ENCODE assay signal across 22 mouse cellular contexts in genomic region chr13:102690184-102690583, GRCm38 (mm10). TPM values are rescaled to one million over a fixed set of nuclear protein-coding genes. Genes with fewer than 3 reads are reported as not detected.
DNase-seq lines count a peak whose midpoint lies in the region; TF ChIP-seq lines count a peak whose summit lies in the region.
"Had no signal": no experiment of that assay in that cellular context is flagged by ENCODE, and none has a peak within 500 bp of the region (broad histone marks: within the 10 kb centered on the region; RNA-seq: fewer than 3 reads in every experiment).

No protein-coding gene starts in this region.

- no peaks in the 10 kb centered on the region for H3K9me3 ChIP-seq in MEL (replicated peaks; ENCODE audit: insufficient read depth, low read length)
- H3K9me3 ChIP-seq: forebrain, embryonic 10.5 days; forebrain, embryonic 13.5 days; G1E; heart, embryonic 12.5 days; heart, embryonic 15.5 days; hindbrain, embryonic 10.5 days; hindbrain, embryonic 13.5 days; intestine, embryonic 15.5 days had no signal

- TF ChIP-seq CTCF in spleen, adult 2 months (IDR thresholded peaks at IDR 0.05; ENCODE audit: extremely low read depth, insufficient read depth, insufficient read length, insufficient replicate concordance), result no peak
- no peak for TF ChIP-seq CTCF in MEL (IDR thresholded peaks at IDR 0.05 in 2 of 3, conservative IDR thresholded peaks at IDR 0.05 in 1 of 3; ENCODE audit: control insufficient read depth in 1 of 3, insufficient read depth in 1 of 3, low read depth in 2 of 3, low read length in 3 of 3, poor library complexity in 1 of 3, severe bottlenecking in 1 of 3)

- TF ChIP-seq RAD21 in MEL (IDR thresholded peaks at IDR 0.05; ENCODE audit: low read depth, low read length), result no peak

- TF ChIP-seq EP300 in MEL (IDR thresholded peaks at IDR 0.05; ENCODE audit: low read depth in 1 of 2, low read length in 2 of 2), result no peak

- H3K27ac ChIP-seq in spleen, adult 2 months (ENCODE audit: insufficient read depth, low read length), result peak overlapping the region; percentile 72
- peak overlapping the region; percentile 60 for H3K27ac ChIP-seq in MEL (ENCODE audit: control insufficient read depth, low read depth, low read length)
- H3K27ac ChIP-seq in macrophage, result peak overlapping the region; percentile 100
- H3K27ac ChIP-seq: forebrain, embryonic 10.5 days; forebrain, embryonic 13.5 days; heart, embryonic 15.5 days; hindbrain, embryonic 10.5 days; hindbrain, embryonic 13.5 days; intestine, embryonic 15.5 days had no signal

- H3K9ac ChIP-seq in MEL (ENCODE audit: control insufficient read depth, low read depth, low read length, poor library complexity, severe bottlenecking), result peak overlapping the region; percentile 50
- H3K9ac ChIP-seq: forebrain, embryonic 13.5 days; heart, embryonic 12.5 days; heart, embryonic 15.5 days; hindbrain, embryonic 13.5 days; intestine, embryonic 15.5 days had no signal

- H3K36me3 ChIP-seq in spleen, adult 2 months (ENCODE audit: control insufficient read depth, insufficient read depth, low read length), result no peaks in the 10 kb centered on the region
- peaks cover 0 to 37% of the 10 kb centered on the region in 2 experiments; a peak in 2 of 4 replicates for H3K36me3 ChIP-seq in MEL (ENCODE audit: control insufficient read depth in 1 of 2, insufficient read depth in 2 of 2, low read length in 2 of 2)
- no peaks in the 10 kb centered on the region for H3K36me3 ChIP-seq in macrophage (ENCODE audit: inconsistent target)
- H3K36me3 ChIP-seq: forebrain, embryonic 10.5 days; G1E; heart, embryonic 12.5 days; heart, embryonic 15.5 days; hindbrain, embryonic 10.5 days; hindbrain, embryonic 13.5 days; intestine, embryonic 15.5 days had no signal

- no peak overlapping the region for H3K4me3 ChIP-seq in spleen, adult 2 months (ENCODE audit: extremely low read depth, insufficient read depth, insufficient read length)
- H3K4me3 ChIP-seq in MEL (ENCODE audit: control insufficient read depth in 1 of 2, insufficient read depth in 1 of 2, low read depth in 2 of 2, low read length in 2 of 2), result peak overlapping the region in 1 of 2 experiments; percentile 55; a peak in 2 of 4 replicates
- no peak overlapping the region for H3K4me3 ChIP-seq in macrophage (ENCODE audit: inconsistent target)
- H3K4me3 ChIP-seq: forebrain, embryonic 10.5 days; forebrain, embryonic 13.5 days; heart, embryonic 12.5 days; heart, embryonic 15.5 days; hindbrain, embryonic 10.5 days; hindbrain, embryonic 13.5 days; intestine, embryonic 15.5 days had no signal

- no peaks in the 10 kb centered on the region for H3K27me3 ChIP-seq in spleen, adult 2 months (ENCODE audit: control insufficient read depth, insufficient read depth, low read length)
- H3K27me3 ChIP-seq in MEL (ENCODE audit: control insufficient read depth in 1 of 2, insufficient read depth in 2 of 2, low read length in 2 of 2), result no peaks in the 10 kb centered on the region
- H3K27me3 ChIP-seq: forebrain, embryonic 13.5 days; heart, embryonic 12.5 days; heart, embryonic 15.5 days; hindbrain, embryonic 13.5 days; intestine, embryonic 15.5 days had no signal

- H3K79me2 ChIP-seq in MEL (ENCODE audit: control insufficient read depth, insufficient read depth, low read length, poor library complexity) (no peaks in the 10 kb centered on the region), macrophage (ENCODE audit: inconsistent target) (peaks cover 45% of the 10 kb centered on the region)

- no peak for TF ChIP-seq POLR2A in spleen, adult 2 months (IDR thresholded peaks at IDR 0.05; ENCODE audit: low read depth, low read length)
- no peak for TF ChIP-seq POLR2A in MEL (IDR thresholded peaks at IDR 0.05; ENCODE audit: control insufficient read depth in 1 of 2, insufficient read depth in 1 of 2, low read depth in 1 of 2, low read length in 2 of 2, poor library complexity in 1 of 2)

- DNase-seq in spleen, adult 2 months (ENCODE audit: low read depth in 1 of 2, low spot score in 2 of 2), result no peak
- no peak for DNase-seq in spleen, adult 12 weeks (ENCODE audit: low spot score)
- DNase-seq in MEL (ENCODE audit: low read depth, low spot score), result no peak
- DNase-seq in frontal cortex, postnatal 25 days (ENCODE audit: low spot score in 2 of 2), result no peak
- no peak for DNase-seq in frontal cortex, postnatal 14 days (ENCODE audit: low spot score in 2 of 2)
- DNase-seq in gastrocnemius, postnatal 10 days, result no peak
- DNase-seq: adrenal gland, adult 2 months; adrenal gland, postnatal 25 days; cerebellum, adult 18-20 months; cerebellum, adult 9-10 months; gastrocnemius, postnatal 36 days; heart, postnatal 10 days; heart, postnatal 36 days had no signal

- peaks cover 33% of the 10 kb centered on the region for H3K4me1 ChIP-seq in spleen, adult 2 months (ENCODE audit: control insufficient read depth, insufficient read depth, insufficient read length)
- peaks cover 9 to 42% of the 10 kb centered on the region in 2 experiments for H3K4me1 ChIP-seq in MEL (ENCODE audit: control insufficient read depth in 1 of 2, insufficient read depth in 2 of 2, low read length in 2 of 2)
- H3K4me1 ChIP-seq: intestine, embryonic 15.5 days had no signal

- 40% methylated on average over 5 of the region's 5 CpGs for WGBS in spleen, adult 2 months
- 54% methylated on average over 5 of the region's 5 CpGs for WGBS in macrophage (ENCODE audit: missing documents)

TF ChIP-seq in MEL, 35 proteins besides CTCF, POLR2A, EP300 and RAD21:
- no peak for TF ChIP-seq TBP (IDR thresholded peaks at IDR 0.05; ENCODE audit: low read depth, low read length)
- no peak for TF ChIP-seq USF1 (IDR thresholded peaks at IDR 0.05; ENCODE audit: low read depth, low read length)
- TF ChIP-seq MYB (IDR thresholded peaks at IDR 0.05; ENCODE audit: low read depth, low read length), result no peak
- no peak for TF ChIP-seq BHLHE40 (IDR thresholded peaks at IDR 0.05; ENCODE audit: borderline replicate concordance, low read depth, low read length)
- no peak for TF ChIP-seq CHD1 (IDR thresholded peaks at IDR 0.05; ENCODE audit: low read depth, low read length)
- no peak for TF ChIP-seq MAZ (IDR thresholded peaks at IDR 0.05; ENCODE audit: low read depth, low read length)
- TF ChIP-seq RCOR1 (IDR thresholded peaks at IDR 0.05; ENCODE audit: low read depth, low read length), result no peak
- no peak for TF ChIP-seq SMC3 (IDR thresholded peaks at IDR 0.05; ENCODE audit: low read depth, low read length)
- no peak for TF ChIP-seq GATA1 (IDR thresholded peaks at IDR 0.05; ENCODE audit: low read depth, low read length)
- TF ChIP-seq MEF2A (IDR thresholded peaks at IDR 0.05; ENCODE audit: extremely low read depth, insufficient replicate concordance, low read depth, low read length, poor library complexity, severe bottlenecking), result no peak
- no peak for TF ChIP-seq MAX (IDR thresholded peaks at IDR 0.05; ENCODE audit: low read length)

RNA-seq across cellular contexts. Expression of gene Cd180, which starts 3.2 kb away (rescaled TPM):
- 25.0 and 31.6 TPM in 2 replicates for polyA plus RNA-seq in spleen, adult 2 months (2012; rRNA removed)
- 0.12 and 0.39 TPM in 2 replicates for total RNA-seq in MEL (2012; rRNA removed)
- 1 to 10 TPM in 1 of 2 experiments, not detected in 1; 1.8 TPM for polyA plus RNA-seq in MEL (2012; ENCODE audit: insufficient read depth in 1 of 2, insufficient read length in 2 of 2, low read depth in 1 of 2, low replicate concordance in 2 of 2, missing spikeins in 1 of 2)
- 1,000 to 10,000 TPM in 1 of 26 experiments, 100 to 1,000 TPM in 25; 201 to 1,028 (median 508) TPM for total RNA-seq in macrophage (2018; cell fraction: chromatin; rRNA removed)
- 100 to 1,000 TPM; 376 to 879 (median 604) TPM for total RNA-seq in macrophage (2018; cell fraction: cytosol; rRNA removed)
- 1,000 to 10,000 TPM in 4 of 26 experiments, 100 to 1,000 TPM in 22; 480 to 1,145 (median 738) TPM for total RNA-seq in macrophage (2018; cell fraction: nucleus; rRNA removed)
- 303 to 726 TPM (median 382 TPM) in 3 replicates for polyA plus RNA-seq in macrophage (2018)
- total RNA-seq in gastrocnemius, postnatal 10 days (2021), result 1 to 10 TPM; 1.2 to 1.4 TPM
- polyA plus RNA-seq: G1E had no signal
